Mouse (Mus musculus) heart, postnatal 0 days (tissue): ENCODE data around the gene Rac2. TPM values are rescaled to one million over a fixed set of nuclear protein-coding genes. Genes with fewer than 3 reads are reported as not detected.

Experiments used
- ATAC-seq: fragments of 200-750 bp; cut with Nextera tagmentation; 2 replicates; pipeline ENCODE4 v1.8.0; 2017; ENCODE audit warnings: low read depth, moderate number of reproducible peaks, moderate library complexity; ENCODE audit not compliant: insufficient read depth
- DNase-seq: peaks from one replicate; pipeline ENCODE4 v3.0.0-alpha.2; 2016; ENCODE audit warnings: low spot score
- H3K27ac ChIP-seq: fragments of 300-500 bp; sonication (generic); 2 replicates; pipeline ENCODE4 v1.5.1; 2014; ENCODE audit warnings: low read depth, mild to moderate bottlenecking
- H3K27me3 ChIP-seq: fragments of 300-500 bp; sonication (generic); 2 replicates; pipeline ENCODE4 v1.6.1; 2014; ENCODE audit warnings: low read length, mixed read lengths; ENCODE audit not compliant: control insufficient read depth, insufficient read depth
- H3K36me3 ChIP-seq: fragments of 300-500 bp; sonication (generic); replicated peaks from 2 replicates; pipeline ENCODE4 v1.6.1; 2014; ENCODE audit warnings: low read length, mixed read lengths; ENCODE audit not compliant: control insufficient read depth, insufficient read depth
- H3K4me1 ChIP-seq: fragments of 300-500 bp; sonication (generic); 2 replicates; pipeline ENCODE4 v1.6.1; 2014; ENCODE audit warnings: antibody characterized with exemption; ENCODE audit not compliant: control insufficient read depth, insufficient read depth
- H3K4me2 ChIP-seq: fragments of 300-500 bp; sonication (generic); 2 replicates; pipeline ENCODE4 v1.6.1; 2014; ENCODE audit warnings: low read depth, mild to moderate bottlenecking, low read length, moderate library complexity
- H3K4me3 ChIP-seq: fragments of 300-500 bp; sonication (generic); 2 replicates; pipeline ENCODE4 v1.5.1; 2014; ENCODE audit warnings: low read depth, low read length
- H3K9ac ChIP-seq: fragments of 300-500 bp; sonication (generic); replicated peaks from 2 replicates; pipeline ENCODE4 v1.6.1; 2014; ENCODE audit warnings: low read depth, low read length, mixed read lengths
- H3K9me3 ChIP-seq: fragments of 300-500 bp; sonication (generic); replicated peaks from 2 replicates; pipeline ENCODE4 v1.6.1; 2016; ENCODE audit warnings: low read length; ENCODE audit not compliant: control insufficient read depth
- CTCF ChIP-seq: IDR thresholded peaks from 2 replicates; pipeline ENCODE4 v1.5.1; 2016; ENCODE audit warnings: antibody characterized with exemption, control low read depth, low read depth
- EP300 ChIP-seq: IDR thresholded peaks from 2 replicates; pipeline ENCODE4 v1.6.1; 2016; ENCODE audit warnings: antibody characterized with exemption, low read depth
- WGBS: fragments of 180-500 bp; shearing (Covaris S2); extraction: QIAGEN DNeasy Blood & Tissue Kit; methylation state at CpG from one replicate; pipeline ENCODE4 v1.1.7; 2014; 5-methylcytosine and 5-hydroxymethylcytosine counted together
- polyA plus RNA-seq: library from polyadenylated mRNA; unstranded; fragments of >200 nt; fragmentation: Nextera tagmentation; extraction: Ambion mirVana; gene quantifications from 2 replicates; pipeline ENCODE4 v1.2.1, GENCODE M21; 2015
- total RNA-seq: library from RNA; depleted of rRNA; stranded (reverse); fragments of >200 nt; gene quantifications from 2 replicates; pipeline ENCODE4 v1.2.3, GENCODE M21; 2014; ENCODE audit warnings: low replicate concordance; rRNA removed

Rac2 gene
- total and polyA plus RNA-seq, 2 experiments from 2014 or later: 3.1 to 4.0 TPM

- ATAC-seq: peak; percentile 60; the same call in 1 of the 2 replicates
- no peaks in the 10 kb centered on the region for H3K27me3 ChIP-seq
- no peak overlapping the region for H3K4me2 ChIP-seq
- no peak overlapping the region for H3K27ac ChIP-seq
- 56% methylated on average over 12 of the region's 12 CpGs for WGBS
- peak; percentile 12 for DNase-seq
- no peaks in the 10 kb centered on the region for H3K36me3 ChIP-seq
- TF ChIP-seq CTCF (no peak), EP300 (no peak)
- H3K9ac ChIP-seq: no peak overlapping the region
- no peaks in the 10 kb centered on the region for H3K9me3 ChIP-seq
- H3K4me1 ChIP-seq: peaks cover 3% of the 10 kb centered on the region; the same call in 1 of the 2 replicates
- no peak overlapping the region for H3K4me3 ChIP-seq
Measured at GRCm38 (mm10) chr15:78509297-78509899, 63.2 kb downstream of the Rac2 start.

Other genes starting within 250 kb of the Rac2 start
- gene Csf2rb, start 247.0 kb downstream of the Rac2 start, total RNA-seq: 3.5 and 3.7 TPM in 2 replicates
- 0.77 and 0.79 TPM in 2 replicates for gene Csf2rb, start 247.0 kb downstream of the Rac2 start, polyA plus RNA-seq
- not detected in 2 replicates for gene Tex33, start 176.9 kb downstream of the Rac2 start, total RNA-seq
- not detected in 2 replicates for gene Tex33, start 176.9 kb downstream of the Rac2 start, polyA plus RNA-seq
- 42.4 and 50.9 TPM in 2 replicates for gene Tst, start 166.9 kb downstream of the Rac2 start, total RNA-seq
- gene Tst, start 166.9 kb downstream of the Rac2 start, polyA plus RNA-seq: 21.9 and 22.0 TPM in 2 replicates
- gene Mpst, start 166.4 kb downstream of the Rac2 start, total RNA-seq: 40.0 and 52.2 TPM in 2 replicates
- 1.1 and 1.2 TPM in 2 replicates for gene Mpst, start 166.4 kb downstream of the Rac2 start, polyA plus RNA-seq
- gene Kctd17, start 144.2 kb downstream of the Rac2 start, total RNA-seq: 38.4 and 49.8 TPM in 2 replicates
- gene Kctd17, start 144.2 kb downstream of the Rac2 start, polyA plus RNA-seq: 15.7 and 17.8 TPM in 2 replicates
- gene Tmprss6, start 104.1 kb downstream of the Rac2 start, total RNA-seq: 0.50 TPM in 1 of 2 replicates, not detected in the other
- 0.29 and 0.49 TPM in 2 replicates for gene Tmprss6, start 104.1 kb downstream of the Rac2 start, polyA plus RNA-seq
- 0.12 TPM in 1 of 2 replicates, not detected in the other for gene Il2rb, start 77.5 kb downstream of the Rac2 start, total RNA-seq
- 0.08 TPM in 2 replicates for gene Il2rb, start 77.5 kb downstream of the Rac2 start, polyA plus RNA-seq
- 22.1 and 23.0 TPM in 2 replicates for gene C1qtnf6, start 41.4 kb downstream of the Rac2 start, total RNA-seq
- 27.4 and 29.9 TPM in 2 replicates for gene C1qtnf6, start 41.4 kb downstream of the Rac2 start, polyA plus RNA-seq
- 0.04 TPM in 1 of 2 replicates, not detected in the other for gene Sstr3, start 28.1 kb downstream of the Rac2 start, total RNA-seq
- 0.12 and 0.19 TPM in 2 replicates for gene Sstr3, start 28.1 kb downstream of the Rac2 start, polyA plus RNA-seq
- gene Cyth4, start 24.3 kb upstream of the Rac2 start, total RNA-seq: 4.3 and 6.0 TPM in 2 replicates
- 2.8 and 3.1 TPM in 2 replicates for gene Cyth4, start 24.3 kb upstream of the Rac2 start, polyA plus RNA-seq
- 0.12 and 0.19 TPM in 2 replicates for gene Elfn2, start 146.0 kb upstream of the Rac2 start, total RNA-seq
- 0.05 and 0.11 TPM in 2 replicates for gene Elfn2, start 146.0 kb upstream of the Rac2 start, polyA plus RNA-seq
- 12.9 and 13.1 TPM in 2 replicates for gene Mfng, start 200.7 kb upstream of the Rac2 start, total RNA-seq
- 13.0 and 13.4 TPM in 2 replicates for gene Mfng, start 200.7 kb upstream of the Rac2 start, polyA plus RNA-seq
- 2.7 and 6.4 TPM in 2 replicates for gene Card10, start 230.3 kb upstream of the Rac2 start, total RNA-seq
- 4.0 and 4.6 TPM in 2 replicates for gene Card10, start 230.3 kb upstream of the Rac2 start, polyA plus RNA-seq